Mouse (Mus musculus) c-Kit-positive CD71-positive TER-119-positive erythroid progenitor cells, embryonic 14.5 days (primary cell): ENCODE results near the gene Dhps.
"Not testable (repeated sequence)": the region's sequence is repeated elsewhere in the genome, so short reads cannot be mapped to it uniquely, and the experiment has no call there.

Source experiments
- DNase-seq: peaks from one replicate; pipeline ENCODE4 v3.0.0-alpha.2; 2013; ENCODE audit warnings: low spot score

The Dhps gene

DNA sequence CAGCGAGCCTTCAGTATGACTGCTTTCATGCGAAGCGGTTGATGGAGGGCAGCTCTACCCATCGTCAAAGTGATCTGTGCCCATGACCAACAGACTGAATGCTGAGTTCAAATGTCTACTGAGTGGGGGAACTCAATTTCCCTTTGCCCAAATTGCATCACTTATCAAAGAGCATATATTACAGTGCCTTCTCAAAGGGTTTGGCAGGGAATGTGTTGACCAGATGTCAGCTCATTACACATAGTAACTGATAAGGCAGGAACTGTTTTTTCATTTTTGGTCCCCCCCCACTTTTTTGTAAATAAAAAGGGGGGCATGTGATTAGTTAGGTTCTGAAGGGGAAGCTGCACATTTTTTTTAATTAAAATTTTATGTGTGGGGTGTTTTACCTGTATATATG lies 9.0 kb upstream of the Dhps start:
- DNase-seq, result no peak

DNA sequence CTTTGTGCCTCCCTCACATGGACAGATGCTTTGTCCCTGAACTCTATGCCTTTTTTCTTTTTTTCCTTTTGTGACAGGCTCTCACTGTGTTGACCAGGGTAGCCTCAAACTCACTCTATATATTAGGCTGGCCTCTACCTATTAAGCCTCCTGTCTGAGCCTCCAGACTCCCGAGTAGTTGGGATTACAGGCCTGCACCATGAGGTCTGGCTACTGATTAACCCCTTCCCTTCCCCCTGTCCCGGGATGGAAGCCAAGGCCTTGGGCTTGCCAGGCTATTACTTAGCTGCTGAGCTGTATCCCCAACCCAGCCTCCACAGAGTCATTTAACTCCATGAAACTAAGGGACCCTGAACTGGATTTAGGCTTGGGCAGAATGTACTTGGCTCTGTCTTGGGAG lies 6.3 kb upstream of the Dhps start:
- no peak for DNase-seq

DNA sequence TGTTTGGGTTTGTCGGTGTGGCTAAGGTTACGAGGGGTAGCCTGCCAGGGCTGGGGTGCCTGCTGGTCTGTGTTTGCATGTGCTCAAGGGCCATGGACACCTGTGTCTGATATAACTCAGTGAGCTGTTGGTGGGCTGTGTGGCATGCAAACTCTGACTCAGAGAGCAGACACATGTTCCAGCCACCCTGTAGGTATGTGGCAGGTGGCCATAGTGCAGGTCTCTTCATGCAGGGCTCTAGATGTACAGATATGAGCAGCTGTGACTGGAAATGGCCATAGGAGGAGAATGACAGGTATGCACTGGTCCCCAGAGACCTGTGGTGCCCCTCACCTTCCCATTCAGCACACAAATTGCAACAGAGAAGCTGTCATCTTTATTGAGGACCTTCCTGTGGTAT lies 4.4 kb upstream of the Dhps start:
- DNase-seq, result no peak

DNA sequence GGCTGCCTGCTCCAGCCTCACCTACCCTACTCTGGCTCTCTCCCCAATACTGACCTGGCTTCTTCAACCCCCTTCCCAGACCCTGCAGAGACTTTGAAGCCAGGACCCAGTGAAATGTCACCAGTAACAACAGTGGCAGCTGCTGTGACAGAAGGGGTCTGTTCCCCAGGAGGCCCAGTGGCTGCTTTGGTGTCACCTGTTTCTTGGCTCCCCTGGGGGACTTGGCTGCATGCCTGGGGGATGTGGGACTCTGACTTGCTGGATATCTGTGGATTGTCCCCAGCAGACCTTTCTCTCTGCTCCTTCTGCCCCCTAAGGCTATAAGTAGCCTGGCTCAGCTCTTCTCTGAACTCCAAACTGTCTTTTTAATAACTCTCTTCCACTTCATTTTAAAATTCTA lies 3.6 kb upstream of the Dhps start, which contains the start of gene Gm5741:
Gm5741 (minus strand) TSS at position 1 of the 400 bp plus-strand sequence.
- no peak for DNase-seq

DNA sequence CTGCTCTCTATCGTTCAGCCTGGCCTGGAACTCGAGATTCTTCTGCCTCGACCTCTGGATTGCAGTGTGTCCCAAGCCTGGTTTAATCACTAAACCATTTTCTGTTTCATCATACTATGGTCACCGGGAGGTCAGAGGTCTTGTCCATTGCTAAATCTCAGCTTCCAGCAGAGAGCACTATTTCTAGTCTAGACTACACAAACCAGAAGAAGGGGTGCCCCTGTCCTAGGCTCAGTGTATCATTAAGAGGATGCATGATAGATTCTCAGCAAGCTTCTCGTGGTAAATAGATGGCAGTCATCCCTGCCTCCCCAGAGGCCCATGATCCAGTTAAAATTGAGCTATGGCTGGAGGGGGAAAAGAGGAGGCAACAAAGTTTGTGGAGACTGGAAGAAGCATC lies 516 bp upstream of the Dhps start:
- DNase-seq, result no peak

DNA sequence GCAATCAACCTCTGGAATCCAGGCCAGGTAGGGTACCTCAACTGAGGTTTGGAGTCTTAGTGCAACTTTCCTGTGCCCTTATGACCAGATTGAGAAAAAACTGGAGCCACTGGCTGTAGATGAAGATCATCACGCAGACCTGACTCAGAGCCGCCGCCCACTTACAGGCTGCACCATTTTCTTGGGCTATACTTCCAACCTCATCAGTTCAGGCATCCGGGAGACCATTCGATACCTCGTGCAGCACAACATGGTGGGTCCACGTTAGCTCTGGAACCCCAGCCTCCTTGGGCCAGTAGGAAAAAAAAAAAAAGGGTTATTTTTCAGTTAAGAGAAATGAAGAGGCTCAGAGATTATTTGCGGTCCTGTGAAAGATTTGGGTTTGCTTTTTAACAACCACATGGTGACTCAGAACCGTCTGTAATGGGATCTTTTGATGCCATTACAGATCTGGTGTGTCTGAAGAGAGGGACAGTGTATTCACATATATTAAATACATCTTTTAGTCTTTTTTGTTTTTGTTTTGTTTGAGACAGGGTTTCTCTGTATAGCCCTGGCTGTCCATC lies 890 bp downstream of the Dhps start:
- DNase-seq, result no peak

DNA sequence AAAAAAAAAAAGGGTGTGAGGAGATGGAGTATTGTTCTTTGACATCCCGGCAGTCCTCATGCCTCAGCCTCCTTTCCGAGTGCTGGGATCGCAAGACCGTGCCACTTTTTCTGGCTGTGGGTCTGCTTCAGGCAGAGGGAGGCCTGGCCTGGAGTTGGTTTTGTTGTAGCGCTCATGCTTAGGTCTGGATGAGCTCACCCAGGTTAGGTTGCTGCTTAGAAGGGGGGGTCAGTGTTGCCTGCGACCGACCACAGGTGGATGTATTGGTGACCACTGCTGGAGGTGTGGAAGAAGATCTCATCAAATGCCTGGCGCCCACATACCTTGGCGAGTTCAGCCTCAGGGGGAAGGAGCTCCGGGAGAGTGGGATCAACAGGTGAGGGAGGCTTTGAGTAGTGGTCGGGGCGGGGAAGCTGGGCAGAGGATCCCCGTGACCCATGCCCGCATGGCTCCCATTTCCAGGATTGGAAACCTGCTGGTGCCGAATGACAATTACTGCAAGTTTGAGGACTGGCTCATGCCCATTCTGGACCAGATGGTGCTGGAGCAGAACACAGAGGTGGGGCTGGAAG lies 1.6 kb downstream of the Dhps start:
- DNase-seq, result no peak

DNA sequence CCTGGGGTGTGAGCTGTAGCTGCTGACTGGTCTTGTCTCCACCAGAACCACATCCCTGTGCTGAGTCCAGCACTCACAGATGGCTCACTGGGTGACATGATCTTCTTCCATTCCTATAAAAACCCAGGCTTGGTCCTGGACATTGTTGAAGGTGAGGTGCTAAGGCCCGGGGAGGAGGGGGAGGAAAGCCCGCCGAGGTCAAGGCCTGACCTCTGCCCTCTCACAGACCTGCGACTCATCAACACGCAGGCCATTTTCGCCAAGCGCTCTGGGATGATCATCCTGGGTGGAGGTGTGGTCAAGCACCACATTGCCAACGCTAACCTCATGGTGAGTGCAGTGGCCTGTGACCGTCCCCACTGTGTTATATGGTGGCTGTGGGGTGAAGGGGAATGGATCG lies 2.6 kb downstream of the Dhps start:
- no peak for DNase-seq

DNA sequence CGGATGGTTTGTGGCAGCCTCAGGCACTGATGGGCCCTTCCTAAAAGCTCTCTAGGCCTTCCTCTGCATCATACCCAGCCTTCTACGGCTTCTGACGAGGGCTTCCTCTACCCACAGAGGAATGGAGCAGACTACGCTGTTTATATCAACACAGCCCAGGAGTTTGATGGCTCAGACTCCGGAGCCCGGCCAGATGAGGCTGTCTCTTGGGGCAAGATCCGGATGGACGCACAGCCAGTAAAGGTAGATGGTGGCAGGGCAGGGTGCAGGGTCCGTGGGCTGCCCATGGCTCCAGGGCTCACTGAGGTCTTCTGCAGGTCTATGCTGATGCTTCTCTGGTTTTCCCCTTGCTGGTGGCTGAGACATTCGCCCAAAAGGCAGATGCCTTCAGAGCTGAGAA lies 3.1 kb downstream of the Dhps start:
- no peak for DNase-seq

DNA sequence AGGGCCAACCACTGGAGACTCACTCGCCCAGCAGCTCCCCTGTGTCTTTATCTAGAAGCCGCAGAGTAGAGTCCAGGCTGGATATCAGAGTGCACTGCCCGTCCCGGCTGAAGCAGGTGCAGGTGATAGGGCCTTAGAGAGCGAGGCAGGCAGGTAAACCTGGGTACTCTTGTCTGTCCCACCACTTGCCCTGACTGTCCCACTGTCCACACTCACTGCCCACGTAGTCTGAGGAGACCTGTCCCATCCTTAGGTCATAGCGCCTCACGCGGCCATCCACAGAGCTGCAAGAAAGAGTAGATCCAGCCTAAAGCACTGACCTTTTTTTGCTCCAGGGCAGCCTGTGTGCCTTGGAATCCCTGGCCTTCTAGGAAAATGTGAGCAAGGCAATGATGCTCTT lies 4.4 kb downstream of the Dhps start:
- peak; percentile 53 for DNase-seq

DNA sequence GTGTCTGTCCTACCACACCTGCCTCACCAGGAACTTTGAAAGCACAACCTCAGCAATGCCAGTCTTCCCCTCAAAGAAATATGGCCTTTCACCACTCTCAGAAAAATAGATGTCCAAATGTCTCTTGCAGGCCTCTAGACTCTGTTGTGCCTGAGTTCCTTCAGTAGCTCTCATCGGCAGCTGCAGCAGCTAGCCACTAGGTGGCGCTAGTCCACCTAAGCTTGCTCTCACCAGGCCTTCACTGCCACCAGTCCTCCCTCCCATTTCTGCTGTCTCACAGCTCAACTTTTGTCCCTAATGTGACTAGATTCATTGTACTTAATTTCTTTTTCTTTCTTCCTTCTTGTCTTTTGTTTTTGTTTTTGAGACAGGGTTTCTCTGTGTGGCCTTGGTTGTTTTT lies 5.4 kb downstream of the Dhps start:
- peak; percentile 85 for DNase-seq

DNA sequence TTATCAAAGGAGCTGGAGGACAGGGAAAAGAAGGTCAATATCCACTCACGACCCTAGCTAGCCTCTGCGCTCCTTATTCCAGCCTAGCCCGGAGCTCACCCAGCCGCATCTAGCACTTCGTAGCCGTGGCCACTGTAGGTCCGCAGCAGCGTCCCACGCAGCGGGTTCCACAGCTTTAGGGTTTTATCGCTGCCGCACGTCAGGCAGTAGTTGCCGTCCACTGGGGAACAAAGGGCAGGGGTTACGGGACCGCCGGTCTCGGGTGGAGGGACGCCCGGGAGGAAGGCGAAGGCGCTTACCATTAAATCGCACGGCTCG lies 8.6 kb downstream of the Dhps start:
- DNase-seq, result no peak

DNA sequence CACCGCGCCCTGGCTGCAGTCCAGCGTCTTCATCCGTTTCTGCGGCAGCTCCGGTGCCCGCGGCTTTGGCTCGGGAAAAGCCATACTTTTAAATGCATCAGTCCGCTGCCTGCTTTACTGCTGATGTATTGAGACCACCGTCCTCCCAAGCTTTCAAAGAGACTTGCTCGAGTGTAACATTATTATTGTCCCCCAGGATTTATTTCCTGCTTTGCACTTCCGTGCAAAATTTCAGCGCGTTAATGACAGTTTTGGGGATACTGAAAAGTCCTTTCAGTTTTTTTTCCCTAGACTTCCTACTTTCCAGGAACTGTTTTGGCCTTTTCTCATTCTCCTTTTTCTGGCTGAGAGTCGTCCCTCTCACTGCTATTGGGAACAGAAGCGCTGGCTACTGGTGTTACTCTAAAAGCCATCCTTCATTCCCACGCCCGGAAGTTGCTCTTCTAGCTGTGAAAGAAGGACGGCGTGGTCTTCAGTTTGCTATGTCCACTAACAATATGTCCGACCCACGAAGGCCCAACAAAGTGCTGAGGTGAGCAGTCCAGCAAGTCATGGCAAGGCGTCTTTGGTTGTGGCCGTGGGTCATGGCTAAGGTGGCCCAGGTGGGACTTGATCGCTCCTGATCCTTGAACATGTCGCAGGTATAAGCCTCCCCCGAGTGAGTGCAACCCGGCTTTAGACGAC lies 9.1 kb downstream of the Dhps start, which contains the start of gene Wdr83os:
Wdr83os (plus strand) TSS at position 209 of the 684 bp plus-strand sequence.
- peak; percentile 71 for DNase-seq

DNA sequence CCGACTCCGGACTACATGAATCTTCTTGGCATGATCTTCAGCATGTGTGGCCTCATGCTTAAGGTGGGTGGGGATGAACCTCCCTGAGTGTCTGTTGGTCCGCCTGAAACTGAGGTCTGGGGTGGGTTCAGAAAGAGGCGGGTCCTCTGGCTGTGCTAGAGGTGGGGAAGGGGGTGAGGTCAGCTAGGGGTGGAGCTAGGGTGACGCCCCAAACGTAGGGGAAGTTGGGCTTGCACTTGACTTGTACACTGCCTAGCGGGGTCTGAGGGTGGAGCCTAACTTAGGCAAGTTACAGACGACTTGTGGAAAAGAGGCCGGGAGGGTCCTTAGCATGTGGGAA lies 9.6 kb downstream of the Dhps start, which contains the start of gene Wdr83:
Wdr83 (minus strand) TSS at position 91 of the 340 bp plus-strand sequence.
- DNase-seq, result peak; percentile 54

DNA sequence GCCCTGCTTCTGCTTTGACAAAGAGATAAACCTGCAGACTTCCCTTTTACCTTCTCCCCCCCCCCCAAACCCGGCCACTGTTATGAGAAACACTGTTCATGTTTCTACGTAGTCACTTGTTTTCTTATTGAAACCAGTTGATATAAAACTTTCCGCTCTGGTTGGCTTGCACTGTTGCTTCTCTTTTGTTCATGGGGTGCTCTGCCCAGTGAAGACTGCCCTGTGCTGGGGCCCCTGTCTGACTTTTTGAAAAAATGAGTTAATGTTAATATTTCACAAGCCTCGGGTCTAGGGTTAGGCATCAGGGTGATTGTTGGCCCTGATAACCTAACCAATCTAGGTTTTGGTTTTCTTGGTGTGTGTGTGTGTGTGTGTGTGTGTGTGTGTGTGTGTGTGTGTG lies 10.6 kb downstream of the Dhps start:
- not testable (repeated sequence) for DNase-seq

DNA sequence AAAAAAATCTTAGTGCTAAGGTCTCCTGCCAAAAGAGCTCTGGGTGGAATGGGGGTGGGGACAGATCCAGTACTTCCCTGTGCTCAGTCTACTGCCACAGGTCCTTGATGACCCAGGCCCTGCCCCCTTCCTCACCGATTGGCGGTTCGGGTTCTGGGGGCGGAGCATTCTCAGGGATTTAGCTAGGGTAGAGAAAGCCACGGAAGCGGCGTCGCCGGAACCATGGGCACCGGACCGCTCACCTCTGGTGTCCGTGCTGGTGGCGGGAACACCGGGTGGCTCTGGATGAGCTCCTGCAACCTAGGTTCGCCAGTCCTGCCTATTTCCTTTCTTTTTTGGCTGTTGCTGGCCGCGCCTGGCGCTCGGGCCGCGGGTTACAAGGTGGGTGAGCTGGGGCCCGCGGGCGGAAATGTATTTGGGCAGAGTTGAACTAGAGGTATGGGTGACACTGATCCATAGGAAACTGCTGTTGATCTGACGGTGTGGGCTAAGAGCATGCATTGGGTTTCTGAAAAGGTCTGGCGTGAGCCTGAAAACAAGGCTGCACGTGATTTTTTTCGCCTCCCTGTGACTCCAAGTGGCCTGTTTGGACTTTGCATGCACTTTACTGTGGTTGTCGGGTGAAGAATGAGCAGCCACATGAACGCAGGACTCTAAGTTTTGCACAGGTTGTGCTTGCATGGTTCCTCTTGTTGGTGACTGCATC lies 11.7 kb downstream of the Dhps start, which contains the start of gene Man2b1:
Man2b1 (plus strand) TSS at position 163 of the 706 bp plus-strand sequence.
- DNase-seq, result peak; percentile 84

DNA sequence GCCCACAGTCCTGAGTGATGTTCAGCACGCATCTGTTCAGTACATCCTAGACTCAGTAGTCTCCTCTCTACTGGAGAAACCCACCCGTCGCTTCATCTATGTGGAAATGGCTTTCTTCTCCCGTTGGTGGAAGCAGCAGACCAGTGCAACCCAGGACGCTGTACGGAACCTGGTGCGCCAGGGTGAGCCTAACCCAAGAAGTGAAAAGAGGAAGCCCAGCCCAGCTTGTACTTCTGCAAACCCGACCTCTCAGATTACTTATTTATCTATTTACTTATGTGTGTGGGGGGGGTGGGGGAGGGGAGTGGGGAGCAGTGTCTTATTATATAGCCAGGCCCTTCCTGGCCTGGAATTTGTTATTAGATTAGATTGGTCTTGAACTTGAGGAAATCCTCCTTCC lies 13.1 kb downstream of the Dhps start:
- DNase-seq, result no peak

DNA sequence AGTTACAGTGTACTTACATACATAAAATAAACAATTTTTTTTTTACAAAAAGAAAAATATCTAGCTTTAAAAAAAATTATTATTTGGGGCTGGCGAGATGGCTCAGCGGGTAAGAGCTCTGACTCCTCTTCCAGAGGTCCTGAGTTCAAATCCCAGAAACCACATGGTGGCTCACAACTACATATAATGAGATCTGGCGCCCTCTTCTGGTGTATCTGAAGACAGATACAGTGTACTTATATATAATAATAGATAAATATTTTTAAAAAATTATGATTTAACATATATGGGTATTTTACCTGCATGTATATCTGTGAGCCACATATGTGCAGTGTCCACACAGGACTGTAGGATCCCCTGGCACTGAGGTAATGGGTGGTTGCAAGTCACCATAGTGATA lies 14.7 kb downstream of the Dhps start:
- no peak for DNase-seq

DNA sequence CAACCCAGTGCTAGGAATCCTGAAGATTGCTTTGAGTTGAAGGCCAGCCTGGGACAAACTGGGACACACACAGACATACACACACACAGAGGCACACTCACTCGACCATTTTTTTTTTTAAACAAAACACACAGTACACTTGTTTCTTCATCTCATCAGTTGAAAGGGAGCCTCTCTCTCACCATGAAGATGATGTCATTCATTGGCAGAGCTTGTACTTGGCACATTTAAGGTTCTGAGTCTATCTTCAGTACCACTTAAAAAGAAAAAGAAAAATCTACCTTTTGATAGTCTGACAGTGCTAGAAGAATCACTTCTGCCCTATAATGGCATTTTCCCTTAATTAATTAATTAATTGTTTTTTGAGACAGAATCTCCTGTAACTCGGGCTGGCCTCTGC lies 17.2 kb downstream of the Dhps start:
- DNase-seq, result no peak

DNA sequence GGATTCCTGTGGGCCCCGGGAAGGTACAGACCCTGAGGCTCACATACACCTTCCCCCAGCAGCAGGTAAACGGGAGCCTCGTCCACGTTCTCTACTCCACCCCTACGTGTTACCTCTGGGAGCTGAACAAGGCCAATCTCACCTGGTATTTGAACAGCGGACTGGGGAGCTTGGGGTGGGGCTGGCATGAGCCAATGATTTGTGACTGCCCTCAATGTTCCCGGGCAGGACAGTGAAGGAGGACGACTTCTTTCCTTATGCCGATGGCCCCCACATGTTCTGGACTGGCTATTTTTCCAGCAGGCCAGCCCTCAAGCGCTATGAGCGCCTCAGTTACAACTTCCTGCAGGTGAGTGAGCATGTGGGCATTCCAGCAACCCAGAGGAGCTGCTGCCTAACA lies 19.3 kb downstream of the Dhps start:
- DNase-seq, result no peak

DNA sequence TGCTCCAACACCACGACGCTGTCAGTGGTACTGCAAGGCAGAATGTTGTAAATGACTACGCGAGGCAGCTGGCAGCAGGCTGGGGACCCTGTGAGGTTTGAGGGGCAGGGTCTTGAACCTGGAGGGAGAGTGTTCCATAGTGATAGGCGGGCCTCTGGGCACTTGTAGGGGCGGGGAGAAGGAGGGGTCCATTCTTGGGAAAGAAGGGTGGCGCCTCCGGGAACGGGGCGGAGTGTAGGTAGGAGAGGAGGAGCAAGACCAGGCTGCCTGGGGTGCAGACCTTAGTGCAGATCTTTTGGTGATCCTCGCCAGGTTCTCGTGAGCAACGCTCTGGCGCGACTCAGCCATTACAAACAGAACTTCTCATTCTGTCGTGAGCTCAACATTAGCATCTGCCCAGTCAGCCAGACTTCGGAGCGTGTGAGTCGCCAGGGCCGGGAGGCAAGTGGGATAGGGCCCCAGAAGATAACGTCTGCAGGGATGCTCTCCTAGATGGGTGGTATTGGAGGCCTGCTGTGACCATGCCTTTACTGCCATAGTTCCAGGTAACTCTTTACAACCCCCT lies 20.1 kb downstream of the Dhps start:
- DNase-seq, result no peak

DNA sequence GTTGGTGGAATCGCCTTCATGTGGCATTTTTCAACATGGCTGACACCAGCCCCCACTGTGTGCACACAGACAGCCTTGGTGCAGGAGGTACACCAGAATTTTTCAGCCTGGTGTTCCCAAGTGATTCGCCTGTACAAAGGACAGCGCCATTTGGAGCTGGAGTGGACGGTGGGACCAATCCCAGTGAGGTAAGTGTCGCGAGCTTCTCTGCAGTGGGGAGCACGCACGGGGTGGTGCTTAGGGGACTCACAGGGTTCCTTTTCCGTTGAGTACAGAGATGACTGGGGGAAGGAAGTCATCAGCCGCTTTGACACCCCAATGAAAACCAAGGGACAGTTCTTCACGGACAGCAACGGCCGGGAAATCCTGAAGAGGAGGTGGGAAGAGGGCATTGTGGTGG lies 23.5 kb downstream of the Dhps start:
- no peak for DNase-seq

DNA sequence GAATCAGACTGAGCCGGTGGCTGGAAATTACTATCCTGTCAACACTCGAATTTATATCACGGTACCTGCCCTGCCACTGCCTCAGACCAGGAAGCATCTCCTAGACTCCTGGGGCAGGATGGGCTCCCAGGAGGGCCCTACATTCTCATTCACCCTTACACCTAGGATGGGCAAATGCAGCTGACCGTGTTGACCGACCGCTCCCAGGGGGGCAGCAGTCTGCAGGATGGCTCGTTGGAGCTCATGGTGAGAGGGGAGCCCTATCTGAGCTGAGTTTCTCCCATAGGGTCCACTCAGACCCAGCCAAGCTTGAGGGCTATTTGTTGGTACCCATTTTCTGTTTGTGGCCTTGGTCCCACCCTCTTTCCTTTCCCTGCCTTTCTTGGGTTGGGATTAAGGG lies 24.0 kb downstream of the Dhps start:
- no peak for DNase-seq
